In genomic region chrX:139653292-139653691, GRCm38 (mm10) we compare ENCODE assay signal across 13 mouse cellular contexts. TPM values are rescaled to one million over a fixed set of nuclear protein-coding genes. Genes with fewer than 3 reads are reported as not detected.
DNase-seq lines count a peak whose midpoint lies in the region; ATAC-seq and TF ChIP-seq lines count a peak whose summit lies in the region.
"Had no signal": no experiment of that assay in that cellular context is flagged by ENCODE, and none has a peak within 500 bp of the region (broad histone marks: within the 10 kb centered on the region; RNA-seq: fewer than 3 reads in every experiment).

No protein-coding gene starts in this region.

- no peaks in the 10 kb centered on the region for H3K9me3 ChIP-seq in kidney, postnatal 0 days (replicated peaks; ENCODE audit: low read length)
- H3K9me3 ChIP-seq in intestine, postnatal 0 days (ENCODE audit: control insufficient read depth), result no peaks in the 10 kb centered on the region
- no peaks in the 10 kb centered on the region for H3K9me3 ChIP-seq in kidney, embryonic 15.5 days (replicated peaks)
- H3K9me3 ChIP-seq: hindbrain, embryonic 13.5 days; limb, embryonic 13.5 days had no signal

- H3K4me2 ChIP-seq in kidney, postnatal 0 days (ENCODE audit: low read length), result no peak overlapping the region
- no peak overlapping the region for H3K4me2 ChIP-seq in intestine, postnatal 0 days (replicated peaks; ENCODE audit: low read depth)
- H3K4me2 ChIP-seq in kidney, embryonic 15.5 days, result no peak overlapping the region
- H3K4me2 ChIP-seq: hindbrain, embryonic 13.5 days; limb, embryonic 13.5 days had no signal

- H3K27me3 ChIP-seq in kidney, postnatal 0 days (ENCODE audit: insufficient read depth, low read length), result no peaks in the 10 kb centered on the region
- H3K27me3 ChIP-seq in intestine, postnatal 0 days (replicated peaks; ENCODE audit: control insufficient read depth, insufficient read depth, low read length), result no peaks in the 10 kb centered on the region
- H3K27me3 ChIP-seq in kidney, embryonic 15.5 days, result peaks cover 17% of the 10 kb centered on the region; the same call in 1 of the 2 replicates

- TF ChIP-seq CTCF in kidney, postnatal 0 days (IDR thresholded peaks at IDR 0.05; ENCODE audit: low read depth), result no peak
- no peak for TF ChIP-seq CTCF in intestine, postnatal 0 days (IDR thresholded peaks at IDR 0.05; ENCODE audit: low read depth)

- H3K9ac ChIP-seq in kidney, postnatal 0 days (ENCODE audit: low read depth, low read length), result no peak overlapping the region
- H3K9ac ChIP-seq in intestine, postnatal 0 days (ENCODE audit: low read depth, low read length), result no peak overlapping the region
- no peak overlapping the region for H3K9ac ChIP-seq in kidney, embryonic 15.5 days
- H3K9ac ChIP-seq: hindbrain, embryonic 13.5 days; limb, embryonic 13.5 days had no signal

- 77% methylated on average over 3 of the region's 3 CpGs for WGBS in kidney, postnatal 0 days
- 56% methylated on average over 3 of the region's 3 CpGs for WGBS in intestine, postnatal 0 days
- WGBS in kidney, embryonic 15.5 days, result 81% methylated on average over 3 of the region's 3 CpGs

- H3K4me3 ChIP-seq in kidney, postnatal 0 days (replicated peaks; ENCODE audit: low read depth, low read length), result no peak overlapping the region
- no peak overlapping the region for H3K4me3 ChIP-seq in intestine, postnatal 0 days (ENCODE audit: low read depth, low read length)
- no peak overlapping the region for H3K4me3 ChIP-seq in kidney, embryonic 15.5 days (replicated peaks)
- H3K4me3 ChIP-seq: hindbrain, embryonic 13.5 days; limb, embryonic 13.5 days had no signal

- no peak overlapping the region for H3K27ac ChIP-seq in kidney, postnatal 0 days
- H3K27ac ChIP-seq in intestine, postnatal 0 days (ENCODE audit: low read depth, low read length), result no peak overlapping the region
- H3K27ac ChIP-seq in kidney, embryonic 15.5 days, result no peak overlapping the region
- H3K27ac ChIP-seq: hindbrain, embryonic 13.5 days; limb, embryonic 13.5 days had no signal

- H3K4me1 ChIP-seq in kidney, postnatal 0 days (replicated peaks; ENCODE audit: insufficient read depth, low read length), result no peaks in the 10 kb centered on the region
- no peaks in the 10 kb centered on the region for H3K4me1 ChIP-seq in intestine, postnatal 0 days (replicated peaks; ENCODE audit: control insufficient read depth, insufficient read depth, low read length)
- H3K4me1 ChIP-seq in kidney, embryonic 15.5 days, result no peaks in the 10 kb centered on the region
- H3K4me1 ChIP-seq: hindbrain, embryonic 13.5 days; limb, embryonic 13.5 days had no signal

- DNase-seq in kidney, postnatal 0 days (ENCODE audit: low spot score), result peak; percentile 7
- no peak for DNase-seq in kidney, postnatal 14 days
- peak; percentile 13 for DNase-seq in NIH3T3 (ENCODE audit: low read depth)
- no peak for DNase-seq in spleen, adult 12 weeks (ENCODE audit: low spot score)
- no peak for DNase-seq in urinary bladder, postnatal 36 days (ENCODE audit: low spot score in 2 of 2)
- DNase-seq: adrenal gland, postnatal 10 days; cerebellum, postnatal 10 days; kidney, adult 18-20 months had no signal

- no peak for ATAC-seq in kidney, postnatal 0 days (replicated peaks; ENCODE audit: low FRiP score, low read depth)
- peak; percentile 44; the same call in 1 of the 2 replicates for ATAC-seq in intestine, postnatal 0 days
- peak; percentile 71 for ATAC-seq in megakaryocyte-erythroid progenitor cell, adult 5-6 weeks (replicated peaks; ENCODE audit: low FRiP score, low TSS enrichment, poor library complexity, severe bottlenecking)
- no peak for ATAC-seq in kidney, embryonic 15.5 days (replicated peaks; ENCODE audit: low FRiP score)

- no peaks in the 10 kb centered on the region for H3K36me3 ChIP-seq in kidney, postnatal 0 days (ENCODE audit: insufficient read depth, low read length)
- no peaks in the 10 kb centered on the region for H3K36me3 ChIP-seq in intestine, postnatal 0 days (ENCODE audit: control insufficient read depth, insufficient read depth)
- no peaks in the 10 kb centered on the region for H3K36me3 ChIP-seq in kidney, embryonic 15.5 days
- H3K36me3 ChIP-seq: hindbrain, embryonic 13.5 days; limb, embryonic 13.5 days had no signal

RNA-seq across cellular contexts. Expression of gene Tbc1d8b, which starts 31.5 kb away (rescaled TPM):
- polyA plus RNA-seq in kidney, postnatal 0 days (2015; fragmentation: Nextera tagmentation; extraction: Ambion mirVana), result 1.7 and 2.1 TPM in 2 replicates
- polyA plus RNA-seq in intestine, postnatal 0 days (2015; fragmentation: Nextera tagmentation; extraction: Ambion mirVana), result 2.9 TPM in 2 replicates
- total RNA-seq in megakaryocyte-erythroid progenitor cell, adult 5-6 weeks (2014; fragmentation: Nextera tagmentation), result 6.4 and 7.6 TPM in 2 replicates
- 6.9 and 9.6 TPM in 2 replicates for total RNA-seq in megakaryocyte-erythroid progenitor cell, adult 5-6 weeks (2017)
- 3.0 and 3.3 TPM in 2 replicates for polyA plus RNA-seq in kidney, embryonic 15.5 days (2015; fragmentation: Nextera tagmentation; extraction: Ambion mirVana)

Comparison
In these comparisons a context has a peak if more than half of its experiments do, and no peak if none do; other contexts are left out.
1. DNase-seq: peak in kidney, postnatal 0 days (single experiment) and NIH3T3 (single experiment); none in kidney, postnatal 14 days (single experiment), spleen, adult 12 weeks (single experiment) and urinary bladder, postnatal 36 days (0 of 2).
2. ATAC-seq: peak in intestine, postnatal 0 days (single experiment) and megakaryocyte-erythroid progenitor cell, adult 5-6 weeks (single experiment); none in kidney, postnatal 0 days (single experiment) and kidney, embryonic 15.5 days (single experiment).